Mouse (Mus musculus) MEL (cell line): Measurements from ENCODE around the gene Atp6v1e2. TPM values are rescaled to one million over a fixed set of nuclear protein-coding genes. Genes with fewer than 3 reads are reported as not detected.

Experiments used
- DNase-seq: peaks from one replicate; pipeline ENCODE4 v3.0.0; 2011; ENCODE audit warnings: low read depth, low spot score
- H3K27ac ChIP-seq: 2 replicates; pipeline ENCODE4 v1.5.1; 2012; ENCODE audit warnings: low read depth, mild to moderate bottlenecking, control low read depth, low read length, moderate library complexity; ENCODE audit not compliant: control insufficient read depth
- H3K27me3 ChIP-seq, 2 experiments: fragments of 150-350 bp in 1 of 2; sonication (generic) in 1 of 2; 2 replicates each; pipeline ENCODE4 v1.6.1; 2012; ENCODE audit warnings: low read length in 2 of 2, mild to moderate bottlenecking in 2 of 2, improper control_type of control experiment in 1 of 2, moderate library complexity in 1 of 2; ENCODE audit not compliant: insufficient read depth in 2 of 2, control insufficient read depth in 1 of 2
- H3K36me3 ChIP-seq, 2 experiments: 2 replicates each; pipeline ENCODE4 v1.6.1; 2012 to 2014; ENCODE audit warnings: low read length in 2 of 2, improper control_type of control experiment in 1 of 2, inconsistent platforms in 1 of 2, mild to moderate bottlenecking in 1 of 2; ENCODE audit not compliant: insufficient read depth in 2 of 2, control insufficient read depth in 1 of 2
- H3K4me1 ChIP-seq, 2 experiments: fragments of 150-350 bp in 1 of 2; sonication (generic) in 1 of 2; 2 replicates each; pipeline ENCODE4 v1.6.1; 2012; ENCODE audit warnings: low read length in 2 of 2, improper control_type of control experiment in 1 of 2, mild to moderate bottlenecking in 1 of 2; ENCODE audit not compliant: insufficient read depth in 2 of 2, control insufficient read depth in 1 of 2
- H3K4me3 ChIP-seq, 2 experiments: fragments of 150-350 bp in 1 of 2; sonication (generic) in 1 of 2; 2 replicates each; pipeline ENCODE4 v1.5.1; 2012; ENCODE audit warnings: low read depth in 2 of 2, low read length in 2 of 2, mild to moderate bottlenecking in 2 of 2, moderate library complexity in 2 of 2, control low read depth in 1 of 2, improper control_type of control experiment in 1 of 2; ENCODE audit not compliant: control insufficient read depth in 1 of 2, insufficient read depth in 1 of 2
- H3K79me2 ChIP-seq: 2 replicates; pipeline ENCODE4 v1.6.1; 2012; ENCODE audit warnings: mild to moderate bottlenecking, low read length, moderate library complexity; ENCODE audit not compliant: control insufficient read depth, poor library complexity, insufficient read depth
- H3K9ac ChIP-seq: 2 replicates; pipeline ENCODE4 v1.6.1; 2012; ENCODE audit warnings: low read depth, mild to moderate bottlenecking, control low read depth, low read length, moderate library complexity; ENCODE audit not compliant: control insufficient read depth, poor library complexity, severe bottlenecking
- H3K9me3 ChIP-seq: fragments of 150-350 bp; sonication (generic); replicated peaks from 2 replicates; pipeline ENCODE4 v1.6.1; 2012; ENCODE audit warnings: mild to moderate bottlenecking, low read length, improper control_type of control experiment, moderate library complexity; ENCODE audit not compliant: insufficient read depth
- BHLHE40 ChIP-seq: IDR thresholded peaks from 2 replicates; pipeline ENCODE4 v1.6.1; 2012; ENCODE audit warnings: low read depth, mild to moderate bottlenecking, inconsistent platforms, low read length, improper control_type of control experiment, borderline replicate concordance
- ELF1 ChIP-seq: IDR thresholded peaks from 2 replicates; pipeline ENCODE4 v1.6.1; 2014; ENCODE audit warnings: low read depth, mild to moderate bottlenecking, inconsistent platforms, low read length, improper control_type of control experiment, moderate library complexity
- EP300 ChIP-seq, 2 experiments: IDR thresholded peaks; 2 replicates each; pipeline ENCODE4 v1.6.1; 2011; ENCODE audit warnings: improper control_type of control experiment in 2 of 2, low read length in 2 of 2, low read depth in 1 of 2, mild to moderate bottlenecking in 1 of 2
- ETS1 ChIP-seq: IDR thresholded peaks from 2 replicates; pipeline ENCODE4 v1.6.1; 2012; ENCODE audit warnings: low read depth, mild to moderate bottlenecking, inconsistent platforms, low read length, improper control_type of control experiment, moderate library complexity
- GABPA ChIP-seq: IDR thresholded peaks from 2 replicates; pipeline ENCODE4 v1.6.1; 2012; ENCODE audit warnings: low read depth, mild to moderate bottlenecking, inconsistent platforms, low read length, improper control_type of control experiment, moderate library complexity
- GATA1 ChIP-seq: IDR thresholded peaks from 2 replicates; pipeline ENCODE4 v1.6.1; 2011; ENCODE audit warnings: low read depth, low read length, improper control_type of control experiment
- HCFC1 ChIP-seq: IDR thresholded peaks from 2 replicates; pipeline ENCODE4 v1.6.1; 2012; ENCODE audit warnings: low read depth, mild to moderate bottlenecking, inconsistent platforms, low read length, improper control_type of control experiment, moderate library complexity
- JUND ChIP-seq: IDR thresholded peaks from 2 replicates; pipeline ENCODE4 v1.6.1; 2011; ENCODE audit warnings: low read depth, mild to moderate bottlenecking, improper control_type of control experiment, low read length
- MAFK ChIP-seq: IDR thresholded peaks from 2 replicates; pipeline ENCODE4 v1.6.1; 2011; ENCODE audit warnings: low read depth, mild to moderate bottlenecking, low read length, improper control_type of control experiment, borderline replicate concordance
- MAX ChIP-seq: IDR thresholded peaks from 2 replicates; pipeline ENCODE4 v1.6.1; 2011; ENCODE audit warnings: low read length, improper control_type of control experiment
- MAZ ChIP-seq: IDR thresholded peaks from 2 replicates; pipeline ENCODE4 v1.6.1; 2012; ENCODE audit warnings: low read depth, mild to moderate bottlenecking, inconsistent platforms, low read length, improper control_type of control experiment
- MEF2A ChIP-seq: IDR thresholded peaks from 2 replicates; pipeline ENCODE4 v1.6.1; 2014; ENCODE audit warnings: low read depth, mild to moderate bottlenecking, inconsistent platforms, low read length, improper control_type of control experiment; ENCODE audit not compliant: poor library complexity, insufficient replicate concordance, severe bottlenecking; ENCODE audit errors: extremely low read depth
- MXI1 ChIP-seq: IDR thresholded peaks from 2 replicates; pipeline ENCODE4 v1.6.1; 2011; ENCODE audit warnings: mild to moderate bottlenecking, low read depth, low read length, improper control_type of control experiment
- MYB ChIP-seq: IDR thresholded peaks from 2 replicates; pipeline ENCODE4 v1.6.1; 2011; ENCODE audit warnings: mild to moderate bottlenecking, low read depth, low read length, improper control_type of control experiment
- MYC ChIP-seq: IDR thresholded peaks from 2 replicates; pipeline ENCODE4 v1.6.1; 2011; ENCODE audit warnings: low read depth, mild to moderate bottlenecking, low read length, improper control_type of control experiment, moderate library complexity
- POLR2AphosphoS2 ChIP-seq: IDR thresholded peaks from 2 replicates; pipeline ENCODE4 v1.6.1; 2011; ENCODE audit warnings: low read length, improper control_type of control experiment
- SIN3A ChIP-seq: IDR thresholded peaks from 2 replicates; pipeline ENCODE4 v1.6.1; 2012; ENCODE audit warnings: low read length, improper control_type of control experiment, inconsistent platforms
- TAL1 ChIP-seq: IDR thresholded peaks from 2 replicates; pipeline ENCODE4 v1.6.1; 2012; ENCODE audit warnings: mild to moderate bottlenecking, inconsistent platforms, low read length, moderate library complexity, mixed read lengths
- TCF12 ChIP-seq: IDR thresholded peaks from 2 replicates; pipeline ENCODE4 v1.6.1; 2014; ENCODE audit warnings: low read depth, mild to moderate bottlenecking, inconsistent platforms, low read length, improper control_type of control experiment, moderate library complexity
- USF1 ChIP-seq: IDR thresholded peaks from 2 replicates; pipeline ENCODE4 v1.6.1; 2014; ENCODE audit warnings: low read depth, mild to moderate bottlenecking, inconsistent platforms, low read length, improper control_type of control experiment, moderate library complexity
- USF2 ChIP-seq, 2 experiments: IDR thresholded peaks; 2 replicates each; pipeline ENCODE4 v1.6.1; 2011 to 2012; ENCODE audit warnings: improper control_type of control experiment in 2 of 2, low read length in 2 of 2, borderline replicate concordance in 1 of 2, inconsistent platforms in 1 of 2, low read depth in 1 of 2, mild to moderate bottlenecking in 1 of 2; ENCODE audit not compliant: insufficient read depth in 1 of 2
- ZC3H11A ChIP-seq: IDR thresholded peaks from 2 replicates; pipeline ENCODE4 v1.6.1; 2012; ENCODE audit warnings: low read depth, mild to moderate bottlenecking, inconsistent platforms, low read length, improper control_type of control experiment
- ZKSCAN1 ChIP-seq: IDR thresholded peaks from 2 replicates; pipeline ENCODE4 v1.6.1; 2012; ENCODE audit warnings: low read depth, mild to moderate bottlenecking, inconsistent platforms, low read length, improper control_type of control experiment, moderate library complexity
- ZNF384 ChIP-seq: IDR thresholded peaks from 2 replicates; pipeline ENCODE4 v1.6.1; 2012; ENCODE audit warnings: low read depth, mild to moderate bottlenecking, inconsistent platforms, low read length, improper control_type of control experiment
- polyA plus RNA-seq, 2 experiments: library from polyadenylated mRNA; stranded (reverse) in 1 of 2; unstranded in 1 of 2; fragments of >175 nt in 1 of 2; fragments of >200 nt in 1 of 2; gene quantifications; 2 replicates each; pipeline versions ENCODE4 v1.2.1 to v1.2.4; 2012; ENCODE audit warnings: low replicate concordance in 2 of 2, low read depth in 1 of 2; ENCODE audit not compliant: insufficient read length in 2 of 2, insufficient read depth in 1 of 2, missing spikeins in 1 of 2
- total RNA-seq: library from RNA; depleted of rRNA; stranded (reverse); fragments of 300-350 nt; gene quantifications from 2 replicates; pipeline ENCODE4 v1.2.3, GENCODE M21; 2012

The Atp6v1e2 gene
- total and polyA plus RNA-seq, 3 experiments = not detected

GRCm38 (mm10) chr17:86926836-86927235, 20.9 kb downstream of the Atp6v1e2 start:
- Histone ChIP-seq H3K79me2 (no peaks in the 10 kb centered on the region), H3K27ac (peak overlapping the region; percentile 26; the same call in 1 of the 2 replicates), H3K27me3 (no peaks in the 10 kb centered on the region), H3K4me1 (peaks cover 2 to 13% of the 10 kb centered on the region in 2 experiments), H3K4me3 (no peak overlapping the region), H3K9ac (no peak overlapping the region), H3K9me3 (no peaks in the 10 kb centered on the region), H3K36me3 (peaks cover 0 to 11% of the 10 kb centered on the region in 2 experiments; a peak in 2 of 4 replicates)
- TF ChIP-seq ZC3H11A (no peak), POLR2AphosphoS2 (no peak), USF1 (no peak), MYC (no peak), JUND (no peak), MAX (no peak), ZNF384 (peak; percentile 62), GABPA (no peak), MAFK (no peak), MXI1 (no peak), TCF12 (0 out of 2 replicates have a peak, but pooled peaks have one; percentile 13), ZKSCAN1 (no peak), EP300 (IDR thresholded peaks at IDR 0.05; ENCODE audit: low read depth in 1 of 2, low read length in 2 of 2) (peak in 1 of 2 experiments; percentile 77; a peak in 3 of 4 replicates), MAZ (no peak), BHLHE40 (no peak), HCFC1 (no peak), MYB (peak; percentile 78), ELF1 (no peak), SIN3A (no peak), ETS1 (no peak), USF2 (IDR thresholded peaks at IDR 0.05; ENCODE audit: borderline replicate concordance in 1 of 2, insufficient read depth in 1 of 2, low read depth in 1 of 2, low read length in 2 of 2) (no peak), GATA1 (peak; percentile 45; the same call in 1 of the 2 replicates), MEF2A (no peak), TAL1 (no peak)
- peak; percentile 35 for DNase-seq
